Mouse (Mus musculus) lung, adult 2 months (tissue): ENCODE results near the gene Cyp2s1.

Source experiments
- CTCF ChIP-seq: fragments of 200-500 bp; IDR thresholded peaks from 2 replicates; pipeline ENCODE4 v1.5.1; 2011; ENCODE audit warnings: mild to moderate bottlenecking, low read length, control low read depth; ENCODE audit not compliant: insufficient read depth
- POLR2A ChIP-seq: fragments of 200-500 bp; IDR thresholded peaks from 2 replicates; pipeline ENCODE4 v1.6.1; 2011; ENCODE audit warnings: low read depth, mild to moderate bottlenecking, control low read depth, low read length, borderline replicate concordance; ENCODE audit errors: extremely low read depth

GRCm38 (mm10) chr7:25789129-25789440, 27.6 kb downstream of the Cyp2s1 start:
- TF ChIP-seq CTCF = no peak
- TF ChIP-seq POLR2A = no peak
